Mouse (Mus musculus): Measurements from ENCODE around the gene Phactr1. TPM values are rescaled to one million over a fixed set of nuclear protein-coding genes. Genes with fewer than 3 reads are reported as not detected.

The Phactr1 gene
- polyA plus RNA-seq, 1 experiment from 2014 or later: 7.5 TPM

- H3K9me3 ChIP-seq: no peaks in the 10 kb centered on the region
- 0 out of 2 replicates have a peak, but pooled peaks cover 2% of the 10 kb centered on the region for H3K4me1 ChIP-seq (replicated peaks)
- WGBS: 64% methylated on average over 3 of the region's 3 CpGs
- H3K4me2 ChIP-seq (replicated peaks): no peak overlapping the region
- H3K36me3 ChIP-seq: no peaks in the 10 kb centered on the region
- no peaks in the 10 kb centered on the region for H3K27me3 ChIP-seq (replicated peaks)
- no peak overlapping the region for H3K9ac ChIP-seq
- ATAC-seq: no peak
- no peak overlapping the region for H3K4me3 ChIP-seq (replicated peaks)
- H3K27ac ChIP-seq: no peak overlapping the region
These were observed 313.9 kb downstream of the Phactr1 start for GRCm38 (mm10) chr13:42994276-42994675.

GRCm38 (mm10) chr13:42996188-42996587 is 315.8 kb downstream of the Phactr1 start:
- Histone ChIP-seq H3K27me3 (replicated peaks) (no peaks in the 10 kb centered on the region), H3K9me3 (no peaks in the 10 kb centered on the region), H3K36me3 (no peaks in the 10 kb centered on the region), H3K9ac (no peak overlapping the region), H3K27ac (no peak overlapping the region), H3K4me1 (replicated peaks) (0 out of 2 replicates have a peak, but pooled peaks cover under 1% of the 10 kb centered on the region), H3K4me3 (replicated peaks) (no peak overlapping the region), H3K4me2 (replicated peaks) (no peak overlapping the region)
- ATAC-seq: no peak
- 49% methylated on average over 4 of the region's 4 CpGs for WGBS

GRCm38 (mm10) chr13:42999287-42999686 is 318.9 kb downstream of the Phactr1 start:
- WGBS: 64% methylated on average over 3 of the region's 3 CpGs
- H3K27ac ChIP-seq: no peak overlapping the region
- ATAC-seq: no peak

GRCm38 (mm10) chr13:43005131-43005579 is 324.7 kb downstream of the Phactr1 start:
- peak overlapping the region; percentile 44; the same call in 1 of the 2 replicates for H3K27ac ChIP-seq
- no peak overlapping the region for H3K4me3 ChIP-seq (replicated peaks)
- 0 out of 2 replicates have a peak overlapping the region, but pooled peaks have one; percentile 5 for H3K4me2 ChIP-seq (replicated peaks)
- no peak overlapping the region for H3K9ac ChIP-seq
- ATAC-seq: peak; percentile 87
- H3K9me3 ChIP-seq: no peaks in the 10 kb centered on the region
- no peaks in the 10 kb centered on the region for H3K27me3 ChIP-seq (replicated peaks)
- WGBS: 10% methylated on average over 3 of the region's 3 CpGs
- 0 out of 2 replicates have a peak, but pooled peaks cover 3% of the 10 kb centered on the region for H3K4me1 ChIP-seq (replicated peaks)
- no peaks in the 10 kb centered on the region for H3K36me3 ChIP-seq

More at GRCm38 (mm10) chr13:42999287-42999686, 318.9 kb downstream of the Phactr1 start:
- Histone ChIP-seq H3K9ac (no peak overlapping the region), H3K4me1 (replicated peaks) (no peaks in the 10 kb centered on the region), H3K27me3 (replicated peaks) (no peaks in the 10 kb centered on the region), H3K4me3 (replicated peaks) (no peak overlapping the region), H3K4me2 (replicated peaks) (no peak overlapping the region), H3K36me3 (no peaks in the 10 kb centered on the region), H3K9me3 (no peaks in the 10 kb centered on the region)

- Histone ChIP-seq H3K4me1 (replicated peaks) (0 out of 2 replicates have a peak, but pooled peaks cover 3% of the 10 kb centered on the region), H3K27ac (no peak overlapping the region), H3K4me2 (replicated peaks) (no peak overlapping the region), H3K27me3 (replicated peaks) (no peaks in the 10 kb centered on the region), H3K4me3 (replicated peaks) (no peak overlapping the region), H3K36me3 (no peaks in the 10 kb centered on the region), H3K9me3 (no peaks in the 10 kb centered on the region), H3K9ac (no peak overlapping the region)
- ATAC-seq: no peak
- 50% methylated on average over 5 of the region's 5 CpGs for WGBS
These were observed 328.0 kb downstream of the Phactr1 start for GRCm38 (mm10) chr13:43008466-43008865.

GRCm38 (mm10) chr13:43009596-43009995 is 329.2 kb downstream of the Phactr1 start:
- no peak for ATAC-seq
- no peaks in the 10 kb centered on the region for H3K27me3 ChIP-seq (replicated peaks)
- 82% methylated on average over 3 of the region's 3 CpGs for WGBS

GRCm38 (mm10) chr13:43011516-43011915 is 331.1 kb downstream of the Phactr1 start:
- no peak overlapping the region for H3K4me2 ChIP-seq (replicated peaks)
- no peak overlapping the region for H3K27ac ChIP-seq
- no peak for ATAC-seq
- H3K36me3 ChIP-seq: no peaks in the 10 kb centered on the region
- H3K4me1 ChIP-seq (replicated peaks): no peaks in the 10 kb centered on the region
- H3K27me3 ChIP-seq (replicated peaks): no peaks in the 10 kb centered on the region
- no peaks in the 10 kb centered on the region for H3K9me3 ChIP-seq
- no peak overlapping the region for H3K4me3 ChIP-seq (replicated peaks)
- no peak overlapping the region for H3K9ac ChIP-seq
- 59% methylated on average over 3 of the region's 3 CpGs for WGBS

More at GRCm38 (mm10) chr13:43009596-43009995, 329.2 kb downstream of the Phactr1 start:
- no peak overlapping the region for H3K4me2 ChIP-seq (replicated peaks)
- no peak overlapping the region for H3K9ac ChIP-seq
- H3K4me3 ChIP-seq (replicated peaks): no peak overlapping the region
- no peak overlapping the region for H3K27ac ChIP-seq
- H3K36me3 ChIP-seq: no peaks in the 10 kb centered on the region
- 0 out of 2 replicates have a peak, but pooled peaks cover 3% of the 10 kb centered on the region for H3K4me1 ChIP-seq (replicated peaks)
- no peaks in the 10 kb centered on the region for H3K9me3 ChIP-seq

GRCm38 (mm10) chr13:43013984-43014383 is 333.6 kb downstream of the Phactr1 start:
- Histone ChIP-seq H3K4me2 (replicated peaks) (no peak overlapping the region), H3K9ac (no peak overlapping the region), H3K27ac (no peak overlapping the region), H3K9me3 (no peaks in the 10 kb centered on the region), H3K27me3 (replicated peaks) (no peaks in the 10 kb centered on the region), H3K4me3 (replicated peaks) (no peak overlapping the region), H3K36me3 (no peaks in the 10 kb centered on the region), H3K4me1 (replicated peaks) (no peaks in the 10 kb centered on the region)
- ATAC-seq: no peak
- WGBS: 87% methylated on average over 4 of the region's 4 CpGs

- Histone ChIP-seq H3K4me1 (replicated peaks) (no peaks in the 10 kb centered on the region), H3K4me3 (replicated peaks) (no peak overlapping the region), H3K27ac (no peak overlapping the region), H3K9me3 (no peaks in the 10 kb centered on the region), H3K9ac (no peak overlapping the region), H3K4me2 (replicated peaks) (no peak overlapping the region), H3K27me3 (replicated peaks) (no peaks in the 10 kb centered on the region), H3K36me3 (no peaks in the 10 kb centered on the region)
- WGBS: 74% methylated on average over 6 of the region's 6 CpGs
- no peak for ATAC-seq
These were observed 335.3 kb downstream of the Phactr1 start for GRCm38 (mm10) chr13:43015768-43016167.

- Histone ChIP-seq H3K9ac (no peak overlapping the region), H3K4me2 (replicated peaks) (no peak overlapping the region), H3K27me3 (replicated peaks) (no peaks in the 10 kb centered on the region), H3K4me3 (replicated peaks) (no peak overlapping the region), H3K27ac (no peak overlapping the region), H3K4me1 (replicated peaks) (no peaks in the 10 kb centered on the region), H3K9me3 (no peaks in the 10 kb centered on the region), H3K36me3 (no peaks in the 10 kb centered on the region)
- no peak for ATAC-seq
- WGBS: 72% methylated on average over 5 of the region's 5 CpGs
These were observed 338.4 kb downstream of the Phactr1 start for GRCm38 (mm10) chr13:43018863-43019262.

- no peaks in the 10 kb centered on the region for H3K9me3 ChIP-seq
- no peaks in the 10 kb centered on the region for H3K36me3 ChIP-seq
- no peak for ATAC-seq
- H3K4me3 ChIP-seq (replicated peaks): no peak overlapping the region
- no peak overlapping the region for H3K27ac ChIP-seq
- no peaks in the 10 kb centered on the region for H3K4me1 ChIP-seq (replicated peaks)
- H3K27me3 ChIP-seq (replicated peaks): no peaks in the 10 kb centered on the region
- no peak overlapping the region for H3K9ac ChIP-seq
- no peak overlapping the region for H3K4me2 ChIP-seq (replicated peaks)
- WGBS: 53% methylated on average over 6 of the region's 6 CpGs
These were observed 340.6 kb downstream of the Phactr1 start for GRCm38 (mm10) chr13:43021031-43021430.

GRCm38 (mm10) chr13:43023005-43023404 is 342.6 kb downstream of the Phactr1 start:
- Histone ChIP-seq H3K27me3 (replicated peaks) (no peaks in the 10 kb centered on the region), H3K9ac (no peak overlapping the region), H3K27ac (no peak overlapping the region), H3K4me3 (replicated peaks) (no peak overlapping the region), H3K4me2 (replicated peaks) (no peak overlapping the region), H3K9me3 (no peaks in the 10 kb centered on the region), H3K4me1 (replicated peaks) (no peaks in the 10 kb centered on the region), H3K36me3 (no peaks in the 10 kb centered on the region)
- no peak for ATAC-seq
- WGBS: 91% methylated on average over 5 of the region's 5 CpGs

GRCm38 (mm10) chr13:43027568-43027967 is 347.1 kb downstream of the Phactr1 start:
- Histone ChIP-seq H3K4me3 (replicated peaks) (no peak overlapping the region), H3K4me1 (replicated peaks) (no peaks in the 10 kb centered on the region), H3K9ac (no peak overlapping the region), H3K4me2 (replicated peaks) (no peak overlapping the region), H3K9me3 (no peaks in the 10 kb centered on the region), H3K27ac (no peak overlapping the region), H3K36me3 (no peaks in the 10 kb centered on the region), H3K27me3 (replicated peaks) (no peaks in the 10 kb centered on the region)
- WGBS: 90% methylated on average over 1 of the region's 1 CpGs
- ATAC-seq: no peak

All from intestine, embryonic 15.5 days (tissue).